Mouse (Mus musculus): ENCODE measurements around the gene Wars2. TPM values are rescaled to one million over a fixed set of nuclear protein-coding genes. Genes with fewer than 3 reads are reported as not detected.

The Wars2 gene
- polyA plus RNA-seq, 1 experiment = 0.36 TPM

DNA sequence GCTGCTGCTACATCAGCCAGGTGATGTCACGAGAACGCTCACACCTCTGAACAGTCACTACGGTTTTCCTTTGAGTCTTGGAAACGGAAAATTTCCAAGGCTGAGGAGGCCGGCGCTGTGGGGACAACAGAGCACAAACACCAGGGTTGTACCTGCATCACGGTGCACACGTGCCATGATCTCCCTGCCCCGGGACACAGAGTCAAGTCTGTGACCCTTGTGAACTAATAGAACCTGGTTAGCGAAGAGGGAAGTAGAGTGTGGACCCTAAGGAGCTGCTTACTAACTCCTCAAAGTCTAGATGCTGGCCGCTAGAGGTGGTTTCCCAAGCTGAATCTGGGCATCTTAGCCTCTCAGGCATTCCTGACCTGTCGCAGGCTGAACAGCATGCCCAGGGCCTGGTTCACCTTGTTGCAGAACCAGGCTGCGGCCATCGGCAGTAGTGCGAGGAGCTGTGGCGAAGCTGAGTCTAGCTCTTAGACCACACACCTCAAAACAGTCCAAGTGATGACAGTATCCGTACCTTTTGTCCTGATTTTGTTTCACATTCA, 93.5 kb downstream of the Wars2 start:
- Histone ChIP-seq H3K4me1 (peaks cover 24% of the 10 kb centered on the region), H3K27me3 (replicated peaks) (peaks cover 63% of the 10 kb centered on the region), H3K4me3 (replicated peaks) (peak overlapping the region; percentile 89), H3K36me3 (replicated peaks; ENCODE audit: low read length) (no peaks in the 10 kb centered on the region), H3K9me3 (no peaks in the 10 kb centered on the region)
- TF ChIP-seq FLI1 (IDR thresholded peaks at IDR 0.05; ENCODE audit: low read length) (no peak), GATA1 (IDR thresholded peaks at IDR 0.05; ENCODE audit: borderline replicate concordance, low read length) (no peak)

DNA sequence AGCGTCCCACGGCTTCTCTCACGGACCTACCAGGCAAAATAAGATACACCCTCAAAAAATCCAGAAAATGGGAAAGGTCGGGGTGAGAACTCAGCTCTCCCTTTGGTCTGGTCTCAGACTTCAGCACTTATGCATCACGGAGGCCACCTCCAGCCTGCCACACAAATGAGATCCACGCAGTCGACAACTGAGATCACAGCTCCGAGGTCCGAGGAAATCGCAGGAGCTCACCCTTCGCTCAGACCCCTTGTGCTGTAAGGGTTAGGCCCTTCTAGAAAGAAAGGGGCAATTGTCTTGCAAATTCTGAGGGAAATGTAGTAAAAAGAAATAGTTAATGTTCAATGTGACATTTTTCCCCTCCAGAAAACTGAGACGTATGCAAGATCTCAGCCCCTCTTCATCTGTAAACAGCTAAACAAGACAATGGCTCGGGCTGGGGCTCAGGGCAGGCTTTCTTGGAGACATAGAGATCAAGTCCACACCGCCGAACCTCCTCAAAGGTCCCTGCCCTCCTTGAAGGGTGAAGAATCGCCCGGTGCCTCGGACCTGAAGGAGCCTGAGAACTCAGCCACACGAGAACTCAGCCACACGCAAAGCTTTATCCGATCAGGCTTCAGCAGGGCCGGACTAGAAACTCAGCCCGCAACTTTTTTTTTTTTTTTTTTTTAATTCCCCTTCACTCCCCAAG, 94.4 kb downstream of the Wars2 start:
- no peak for TF ChIP-seq GATA1 (IDR thresholded peaks at IDR 0.05; ENCODE audit: borderline replicate concordance, low read length)
- no peaks in the 10 kb centered on the region for H3K9me3 ChIP-seq
- peaks cover 72% of the 10 kb centered on the region for H3K27me3 ChIP-seq (replicated peaks)
- H3K4me1 ChIP-seq = peaks cover 29% of the 10 kb centered on the region
- no peaks in the 10 kb centered on the region for H3K36me3 ChIP-seq (replicated peaks; ENCODE audit: low read length)
- no peak overlapping the region for H3K4me3 ChIP-seq (replicated peaks)

DNA sequence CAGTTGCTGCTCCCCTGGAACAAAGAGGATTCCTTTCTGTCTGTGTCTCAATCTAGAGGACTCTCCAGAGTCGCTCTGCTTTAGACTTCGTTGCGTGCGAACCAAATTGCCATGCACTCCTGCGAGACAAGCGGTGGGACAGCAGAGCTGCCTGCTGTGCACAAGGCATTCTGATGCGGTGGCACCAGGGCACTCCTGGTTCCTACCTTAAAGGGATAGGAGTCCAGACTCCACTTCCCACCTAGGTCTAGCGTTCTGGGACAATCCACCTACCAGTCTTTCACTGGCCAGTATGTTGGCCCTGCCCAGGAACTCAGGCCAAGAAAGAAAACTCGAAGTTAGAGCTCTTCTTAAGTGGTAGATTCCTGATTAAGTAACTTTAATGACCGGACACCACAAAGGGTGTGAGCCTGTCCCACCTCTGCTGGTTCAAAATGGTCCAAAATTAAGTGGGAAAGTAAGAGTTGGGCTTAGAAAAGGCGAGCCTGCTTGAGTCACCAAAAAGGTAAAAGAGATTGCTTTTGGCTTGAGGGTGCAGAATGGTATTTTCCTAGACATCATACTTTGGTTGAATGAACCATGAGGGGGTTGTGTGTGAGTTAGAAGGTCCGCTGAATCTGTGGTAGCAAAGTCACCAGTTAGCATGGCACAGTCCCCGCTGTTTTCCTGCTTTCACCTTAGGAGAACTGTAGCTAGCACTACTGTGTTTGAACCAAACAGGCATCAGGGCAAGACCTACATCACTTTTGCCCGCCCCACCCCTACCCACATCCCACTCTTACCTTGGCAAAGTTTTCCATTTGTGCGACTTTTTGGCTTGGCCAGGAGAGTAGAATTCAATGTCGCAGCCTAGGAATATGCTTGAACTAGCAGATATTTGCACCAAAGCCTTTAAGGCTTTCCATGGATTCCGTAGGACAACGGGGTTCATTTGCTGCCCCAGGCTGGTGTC, 95.2 kb downstream of the Wars2 start:
- H3K27me3 ChIP-seq (replicated peaks) = peaks cover 80% of the 10 kb centered on the region
- no peak for TF ChIP-seq FLI1 (IDR thresholded peaks at IDR 0.05; ENCODE audit: low read length)
- no peak for TF ChIP-seq GATA1 (IDR thresholded peaks at IDR 0.05; ENCODE audit: borderline replicate concordance, low read length)
- H3K4me1 ChIP-seq = peaks cover 37% of the 10 kb centered on the region

DNA sequence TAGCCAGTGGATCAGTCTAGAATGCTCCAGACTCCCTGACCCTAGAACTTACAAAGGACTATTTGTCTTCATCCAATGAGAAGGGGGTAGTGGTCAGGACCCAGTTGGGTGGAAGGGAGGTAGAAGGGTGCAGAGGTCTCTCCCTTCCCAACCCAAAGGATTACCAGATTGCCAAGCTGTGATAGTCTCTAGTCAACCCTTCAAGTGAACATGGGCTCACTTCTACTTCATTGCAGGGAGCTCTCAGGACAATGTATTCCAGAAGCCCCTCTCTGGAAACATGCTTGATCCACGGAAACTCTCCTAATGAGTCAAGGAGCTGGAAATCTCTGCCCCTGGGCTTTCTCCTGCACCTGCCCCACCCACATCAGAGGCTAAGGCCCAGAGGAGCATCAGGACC, 97.8 kb downstream of the Wars2 start:
- TF ChIP-seq FLI1 (IDR thresholded peaks at IDR 0.05; ENCODE audit: low read length) (no peak), GATA1 (IDR thresholded peaks at IDR 0.05; ENCODE audit: borderline replicate concordance, low read length) (no peak)
- peaks cover 94% of the 10 kb centered on the region for H3K27me3 ChIP-seq (replicated peaks)

More for the DNA sequence above, 95.2 kb downstream of the Wars2 start:
- no peak overlapping the region for H3K4me3 ChIP-seq (replicated peaks)
- no peaks in the 10 kb centered on the region for H3K36me3 ChIP-seq (replicated peaks; ENCODE audit: low read length)
- H3K9me3 ChIP-seq = no peaks in the 10 kb centered on the region

DNA sequence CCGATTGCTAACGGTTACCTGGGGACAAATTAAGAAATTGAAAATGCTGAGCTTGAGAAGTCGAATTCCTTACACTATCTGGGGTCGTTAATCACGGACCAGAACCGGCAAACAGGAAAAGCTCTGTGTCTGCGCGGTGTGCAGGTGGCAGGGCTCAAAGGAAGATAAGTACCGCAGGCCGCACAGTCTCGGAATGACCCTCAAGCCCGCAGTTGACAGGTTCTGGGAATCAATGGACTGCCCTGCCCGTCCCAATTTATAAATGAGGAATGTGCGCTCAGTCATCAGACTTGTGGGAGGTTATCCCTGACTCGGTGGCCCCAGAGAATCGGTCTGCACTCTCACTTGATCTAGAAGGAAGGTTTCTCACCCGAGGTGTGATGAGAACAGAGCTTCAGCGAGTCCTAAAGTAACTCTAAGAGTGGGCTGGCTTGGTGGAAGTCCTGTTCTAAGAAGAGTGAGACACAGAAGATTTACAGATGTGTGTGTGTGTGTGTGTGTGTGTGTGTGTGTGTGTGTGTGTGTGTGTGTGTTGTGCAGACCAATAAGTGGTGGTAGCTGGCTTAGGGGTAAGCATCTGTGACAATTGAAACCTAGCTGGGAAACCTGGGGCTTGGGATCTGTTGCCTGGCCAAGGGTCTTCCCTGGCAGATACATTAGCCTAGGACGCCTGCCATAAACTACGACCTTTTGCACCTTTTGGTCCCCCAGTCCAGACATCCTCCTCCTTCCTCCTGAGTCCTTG, 98.6 kb downstream of the Wars2 start:
- TF ChIP-seq GATA1 (IDR thresholded peaks at IDR 0.05; ENCODE audit: borderline replicate concordance, low read length) = no peak
- TF ChIP-seq FLI1 (IDR thresholded peaks at IDR 0.05; ENCODE audit: low read length) = no peak
- Histone ChIP-seq H3K9me3 (no peaks in the 10 kb centered on the region), H3K4me3 (replicated peaks) (no peak overlapping the region), H3K27me3 (replicated peaks) (peaks cover 96% of the 10 kb centered on the region), H3K36me3 (replicated peaks; ENCODE audit: low read length) (no peaks in the 10 kb centered on the region), H3K4me1 (peaks cover 30% of the 10 kb centered on the region)

More for the DNA sequence above, 97.8 kb downstream of the Wars2 start:
- no peaks in the 10 kb centered on the region for H3K36me3 ChIP-seq (replicated peaks; ENCODE audit: low read length)
- no peak overlapping the region for H3K4me3 ChIP-seq (replicated peaks)
- no peaks in the 10 kb centered on the region for H3K9me3 ChIP-seq
- H3K4me1 ChIP-seq = peaks cover 38% of the 10 kb centered on the region

DNA sequence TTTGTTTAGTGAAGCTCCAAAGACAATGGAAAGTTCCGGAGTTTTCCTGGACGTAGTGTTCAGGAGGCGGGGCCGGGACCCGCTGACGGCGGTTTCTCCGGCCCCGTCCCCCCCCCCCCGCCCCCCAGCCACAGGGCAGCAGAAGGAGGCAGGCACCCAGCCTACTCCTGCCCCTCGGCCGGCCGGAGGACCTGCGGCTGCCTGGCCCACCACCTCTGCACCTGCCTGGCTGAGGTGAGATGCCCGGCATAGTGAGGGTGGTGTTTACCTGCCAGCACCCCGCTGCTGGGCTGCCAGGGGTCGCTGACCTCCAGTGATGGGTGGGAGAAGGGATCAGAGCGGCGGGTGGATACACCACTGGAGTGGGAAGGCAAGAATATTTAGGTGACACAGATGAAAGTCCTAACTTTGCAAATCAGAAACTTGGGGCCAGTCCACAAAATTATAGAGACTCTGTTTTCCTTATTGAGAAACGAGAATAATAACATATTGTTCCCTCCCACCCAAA, 99.4 kb downstream of the Wars2 start, which contains the start of gene Tbx15:
Tbx15 (plus strand) TSS at position 169 of the 508 bp plus-strand sequence.
- H3K27me3 ChIP-seq (replicated peaks) = peaks cover 96% of the 10 kb centered on the region
- no peaks in the 10 kb centered on the region for H3K9me3 ChIP-seq
- peaks cover 22% of the 10 kb centered on the region for H3K4me1 ChIP-seq
- H3K36me3 ChIP-seq (replicated peaks; ENCODE audit: low read length) = no peaks in the 10 kb centered on the region
- TF ChIP-seq GATA1 (IDR thresholded peaks at IDR 0.05; ENCODE audit: borderline replicate concordance, low read length) = no peak
- no peak for TF ChIP-seq FLI1 (IDR thresholded peaks at IDR 0.05; ENCODE audit: low read length)
- H3K4me3 ChIP-seq (replicated peaks) = peak within 1 kb of the TSS; percentile 86

DNA sequence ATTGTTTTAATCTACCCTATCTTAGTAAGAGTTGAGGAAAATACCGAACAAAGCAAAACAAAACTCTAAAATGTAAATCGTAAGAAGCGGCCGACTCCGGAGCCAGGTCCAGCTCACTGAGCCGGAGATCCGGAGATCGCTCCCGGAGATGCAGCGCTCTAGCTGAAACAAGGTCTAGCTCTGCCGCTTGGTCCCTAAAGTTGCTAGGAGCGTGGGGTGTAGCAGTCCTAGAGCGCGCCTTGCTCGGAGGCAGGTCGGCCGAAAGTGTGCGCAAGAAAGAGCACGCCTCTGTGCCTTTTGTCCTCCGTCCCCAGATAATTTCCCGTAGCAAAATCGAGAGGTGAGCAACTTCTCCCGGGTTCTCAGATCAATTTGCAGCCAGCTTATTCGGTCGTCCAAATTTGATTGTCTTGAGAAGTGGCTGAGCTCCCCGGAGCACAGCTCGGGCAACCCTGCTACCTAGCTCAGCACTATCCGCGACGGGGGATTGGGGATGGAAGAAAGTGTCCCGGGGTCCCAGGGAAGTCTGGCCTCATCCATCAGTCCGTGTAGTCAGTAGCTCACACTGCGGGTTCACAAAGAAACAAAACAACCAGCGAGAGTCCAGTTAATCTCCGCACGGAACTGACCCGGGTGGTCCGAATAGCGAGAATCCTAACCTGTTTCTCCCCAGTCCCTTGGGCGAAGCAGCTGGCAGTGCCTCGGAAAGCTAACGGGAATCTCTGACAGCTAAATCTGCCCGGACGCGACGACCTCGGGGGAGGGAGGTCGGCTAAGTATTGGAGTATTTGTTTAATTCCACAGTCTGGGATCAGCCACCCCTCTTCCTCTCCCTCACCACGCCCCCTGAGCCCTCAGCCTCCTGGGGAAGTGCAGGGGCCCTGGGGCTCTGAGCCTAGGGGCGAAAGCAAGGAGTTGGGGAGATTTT, 100.2 kb downstream of the Wars2 start:
- no peaks in the 10 kb centered on the region for H3K36me3 ChIP-seq (replicated peaks; ENCODE audit: low read length)
- H3K27me3 ChIP-seq (replicated peaks) = peaks cover 95% of the 10 kb centered on the region
- TF ChIP-seq FLI1 (IDR thresholded peaks at IDR 0.05; ENCODE audit: low read length) (no peak), GATA1 (IDR thresholded peaks at IDR 0.05; ENCODE audit: borderline replicate concordance, low read length) (no peak)
- H3K9me3 ChIP-seq = no peaks in the 10 kb centered on the region
- peak overlapping the region; percentile 86 for H3K4me3 ChIP-seq (replicated peaks)
- H3K4me1 ChIP-seq = peaks cover 22% of the 10 kb centered on the region

DNA sequence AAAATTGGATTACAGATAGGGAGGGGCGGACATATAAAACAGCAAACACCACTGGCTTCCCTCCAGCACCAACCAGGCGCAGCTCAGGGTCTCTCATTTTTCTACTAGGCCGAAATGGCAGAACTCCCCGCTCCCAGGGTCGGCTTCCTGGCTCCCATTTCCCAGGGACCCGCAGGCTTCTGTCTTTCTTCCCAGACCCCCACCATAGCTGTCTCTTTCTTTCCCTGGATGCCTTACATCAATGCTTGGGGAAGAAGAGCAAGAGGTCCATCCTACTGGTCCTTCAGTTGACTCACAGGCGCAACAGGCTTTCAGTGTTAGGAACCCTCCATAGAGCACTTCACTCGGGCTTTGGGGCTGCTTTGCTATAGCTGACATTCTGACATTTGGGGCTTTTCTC, 101.6 kb downstream of the Wars2 start:
- no peaks in the 10 kb centered on the region for H3K36me3 ChIP-seq (replicated peaks; ENCODE audit: low read length)
- peaks cover 92% of the 10 kb centered on the region for H3K27me3 ChIP-seq (replicated peaks)
- no peaks in the 10 kb centered on the region; the same call in 1 of the 2 replicates for H3K9me3 ChIP-seq
- no peak for TF ChIP-seq FLI1 (IDR thresholded peaks at IDR 0.05; ENCODE audit: low read length)
- H3K4me1 ChIP-seq = peaks cover 22% of the 10 kb centered on the region
- no peak overlapping the region for H3K4me3 ChIP-seq (replicated peaks)
